Mouse (Mus musculus): ENCODE data around the gene Igsf21. TPM values are rescaled to one million over a fixed set of nuclear protein-coding genes. Genes with fewer than 3 reads are reported as not detected.

The Igsf21 gene
- polyA plus RNA-seq, 1 experiment, result 9.2 TPM

DNA sequence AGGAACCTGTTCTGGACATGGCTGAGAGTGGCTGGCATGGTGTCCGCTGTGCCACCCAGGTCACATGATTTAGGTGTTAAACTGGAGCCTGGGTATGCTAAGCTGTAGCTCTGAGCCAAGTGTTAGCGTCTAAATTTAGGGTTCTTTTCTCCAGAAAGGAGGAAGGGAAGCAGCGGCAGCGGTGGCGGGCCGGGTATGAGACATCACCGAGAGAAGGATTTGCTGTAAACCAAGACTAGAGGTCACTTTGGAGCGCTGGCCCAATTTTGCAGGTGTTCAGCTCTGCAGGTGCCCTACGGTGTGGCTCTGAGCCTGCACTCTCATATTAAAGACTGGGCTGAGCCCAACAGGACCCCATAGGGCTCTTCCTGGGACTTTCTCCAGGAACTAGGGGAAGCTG, 57.0 kb downstream of the Igsf21 start:
- no peak overlapping the region for H3K4me3 ChIP-seq (ENCODE audit: insufficient read depth, low read depth, low read length)
- no peaks in the 10 kb centered on the region for H3K4me1 ChIP-seq (ENCODE audit: control insufficient read depth, insufficient read depth, insufficient read length, low read length)
- no peak overlapping the region for H3K27ac ChIP-seq (replicated peaks; ENCODE audit: low read depth, low read length)

DNA sequence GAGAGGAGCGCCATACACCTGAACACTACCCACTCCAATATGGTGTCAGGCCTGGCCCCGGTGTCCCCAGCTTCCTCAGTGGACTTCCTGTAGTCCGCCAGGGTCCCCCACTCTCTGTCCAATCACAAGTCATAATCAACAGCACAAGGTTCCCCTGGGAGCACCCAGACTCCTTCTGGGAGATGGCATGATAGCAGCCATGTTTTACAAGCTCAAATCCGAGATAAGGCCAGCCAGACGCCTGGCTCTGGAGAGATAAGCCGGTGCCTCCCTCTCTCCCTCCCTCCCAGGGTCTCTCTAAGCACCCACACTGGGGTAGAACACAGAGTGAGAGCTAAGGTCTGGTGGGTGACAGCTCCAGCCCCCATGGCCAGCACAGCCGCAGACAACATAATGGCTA, 58.0 kb downstream of the Igsf21 start:
- Histone ChIP-seq H3K4me3 (ENCODE audit: insufficient read depth, low read depth, low read length) (no peak overlapping the region), H3K27ac (replicated peaks; ENCODE audit: low read depth, low read length) (no peak overlapping the region)

DNA sequence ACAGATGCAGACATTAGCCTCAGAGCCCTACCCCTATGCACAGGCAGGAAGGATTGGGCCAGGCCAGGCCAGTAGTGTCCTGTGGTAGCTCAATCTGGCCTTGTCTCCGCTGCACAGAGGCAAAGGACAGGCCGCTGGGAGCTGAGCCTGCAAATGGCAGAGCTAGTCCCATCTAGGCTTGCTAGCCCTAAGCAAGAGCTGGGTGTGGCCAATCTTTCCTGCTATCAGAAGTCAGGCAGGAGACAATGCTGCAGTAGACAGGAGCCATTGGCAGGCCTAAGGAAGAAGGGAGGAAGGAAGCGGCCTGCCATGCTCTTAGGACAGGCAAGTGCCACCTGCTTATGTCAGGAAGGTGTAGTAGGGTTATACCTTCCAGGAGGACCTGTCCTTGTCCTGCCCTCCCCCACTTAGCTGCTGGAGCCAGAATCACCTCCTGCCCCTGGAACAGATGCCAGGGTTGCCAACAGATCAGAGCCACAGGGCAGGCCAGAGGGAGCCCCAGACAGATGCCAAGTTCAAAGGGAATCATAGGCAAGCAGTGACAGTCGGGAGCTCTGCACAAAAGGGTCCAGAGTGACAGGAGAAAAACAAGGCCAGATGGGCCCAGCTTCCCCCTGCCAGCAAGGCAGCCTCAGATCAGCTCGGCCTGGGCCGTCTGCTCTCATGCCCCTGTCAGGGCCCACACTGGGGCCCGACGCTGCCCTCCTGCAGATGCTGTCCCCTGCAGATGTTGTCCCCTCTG, 59.0 kb downstream of the Igsf21 start:
- no peak overlapping the region for H3K27ac ChIP-seq (replicated peaks; ENCODE audit: low read depth, low read length)
- H3K4me3 ChIP-seq (ENCODE audit: insufficient read depth, low read depth, low read length), result no peak overlapping the region
- H3K4me1 ChIP-seq (ENCODE audit: control insufficient read depth, insufficient read depth, insufficient read length, low read length), result no peaks in the 10 kb centered on the region

More for the DNA sequence above, 58.0 kb downstream of the Igsf21 start:
- no peaks in the 10 kb centered on the region for H3K4me1 ChIP-seq (ENCODE audit: control insufficient read depth, insufficient read depth, insufficient read length, low read length)

DNA sequence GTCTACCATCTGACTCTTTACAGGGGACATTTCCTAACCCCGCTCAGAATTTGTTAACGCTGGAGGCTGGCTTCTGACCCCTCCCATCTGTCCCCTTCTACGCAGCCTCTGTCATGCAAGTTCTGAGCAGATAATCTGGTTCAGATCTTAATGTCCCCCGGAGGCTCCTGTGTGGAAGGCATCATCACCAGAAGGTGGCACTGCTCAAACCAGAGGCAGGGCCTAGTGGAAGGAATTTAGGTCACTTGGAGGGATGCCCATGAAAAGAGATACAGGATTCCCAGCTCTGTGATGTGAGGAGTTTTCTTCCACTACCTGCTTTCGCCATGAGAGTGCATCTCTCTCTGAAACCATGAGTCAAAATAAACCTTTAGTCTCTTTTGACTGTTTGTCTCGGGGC, 67.0 kb downstream of the Igsf21 start:
- no peak overlapping the region for H3K4me3 ChIP-seq (ENCODE audit: insufficient read depth, low read depth, low read length)
- no peaks in the 10 kb centered on the region for H3K4me1 ChIP-seq (ENCODE audit: control insufficient read depth, insufficient read depth, insufficient read length, low read length)
- no peak overlapping the region for H3K27ac ChIP-seq (replicated peaks; ENCODE audit: low read depth, low read length)

DNA sequence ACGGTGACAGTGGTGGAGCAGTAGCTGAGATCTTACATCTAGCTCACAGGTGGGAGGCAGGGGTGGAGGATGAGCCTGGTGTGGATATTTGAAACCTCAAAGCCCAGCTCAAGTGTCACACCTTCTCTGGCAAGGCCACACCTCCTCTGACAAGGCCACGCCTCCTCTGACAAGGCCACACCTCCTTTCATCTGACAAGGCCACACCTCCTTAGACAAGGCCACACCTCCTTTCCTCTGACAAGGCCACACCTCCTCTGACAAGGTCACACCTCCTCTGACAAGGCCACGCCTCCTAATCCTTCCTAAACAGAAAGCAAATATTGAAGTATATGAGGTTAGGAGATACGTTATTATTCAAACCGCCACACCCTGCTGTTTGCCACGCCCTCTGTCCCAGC, 69.5 kb downstream of the Igsf21 start:
- Histone ChIP-seq H3K27ac (replicated peaks; ENCODE audit: low read depth, low read length) (no peak overlapping the region), H3K4me1 (ENCODE audit: control insufficient read depth, insufficient read depth, insufficient read length, low read length) (no peaks in the 10 kb centered on the region), H3K4me3 (ENCODE audit: insufficient read depth, low read depth, low read length) (no peak overlapping the region)

DNA sequence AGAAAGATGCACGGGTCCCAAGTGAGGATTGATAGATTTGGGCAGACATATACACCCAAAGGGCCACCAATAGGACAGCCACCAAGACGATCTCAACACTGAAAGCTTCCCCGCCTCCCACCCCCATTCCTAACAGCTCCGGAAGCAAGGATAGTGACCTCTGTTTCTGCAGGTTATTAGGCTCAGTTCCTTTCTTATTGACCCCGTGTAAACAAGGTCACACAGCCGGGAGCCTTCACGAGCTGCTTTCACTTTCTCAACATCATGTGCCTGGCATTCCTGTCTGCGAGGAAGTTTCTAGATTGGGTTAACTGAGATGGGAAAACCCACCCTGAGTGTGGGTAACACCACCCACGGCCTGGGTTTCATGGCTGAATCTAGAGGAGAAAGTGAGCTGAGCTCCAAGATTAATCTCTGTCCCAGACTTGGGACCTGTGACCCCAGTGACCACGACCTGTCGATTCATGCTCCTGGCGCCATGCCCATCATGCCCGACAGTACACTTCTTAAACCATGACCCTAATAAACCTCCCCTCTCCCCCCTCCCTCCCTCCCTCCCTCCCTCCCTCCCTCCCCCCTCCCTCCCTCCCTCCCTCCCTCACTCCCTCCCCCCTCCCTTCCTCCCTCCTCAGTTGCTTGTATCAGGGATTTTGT, 72.7 kb downstream of the Igsf21 start:
- Histone ChIP-seq H3K4me1 (ENCODE audit: control insufficient read depth, insufficient read depth, insufficient read length, low read length) (no peaks in the 10 kb centered on the region), H3K4me3 (ENCODE audit: insufficient read depth, low read depth, low read length) (0 out of 2 replicates have a peak overlapping the region, but pooled peaks have one; percentile 9), H3K27ac (replicated peaks; ENCODE audit: low read depth, low read length) (no peak overlapping the region)

DNA sequence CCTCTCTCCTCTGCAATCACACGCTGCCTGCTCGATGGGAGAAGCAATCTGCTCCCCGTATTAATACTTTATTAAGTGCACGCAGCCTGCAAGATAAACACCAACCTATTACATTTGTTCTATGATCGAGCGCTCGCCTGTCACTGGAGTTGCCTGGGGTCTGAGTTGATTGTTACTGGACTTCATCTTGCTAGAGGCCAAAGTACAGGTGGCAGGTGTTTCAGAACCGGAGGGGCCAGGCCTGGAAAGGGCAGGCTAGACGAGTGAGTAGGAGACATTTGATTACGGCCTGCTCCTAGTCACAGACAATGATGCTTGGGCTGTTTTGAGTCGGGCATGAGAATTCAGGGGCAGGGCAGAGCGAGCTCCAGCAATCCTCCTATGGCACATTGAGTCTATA, 73.5 kb downstream of the Igsf21 start:
- Histone ChIP-seq H3K4me3 (ENCODE audit: insufficient read depth, low read depth, low read length) (no peak overlapping the region), H3K4me1 (ENCODE audit: control insufficient read depth, insufficient read depth, insufficient read length, low read length) (no peaks in the 10 kb centered on the region), H3K27ac (replicated peaks; ENCODE audit: low read depth, low read length) (no peak overlapping the region)

DNA sequence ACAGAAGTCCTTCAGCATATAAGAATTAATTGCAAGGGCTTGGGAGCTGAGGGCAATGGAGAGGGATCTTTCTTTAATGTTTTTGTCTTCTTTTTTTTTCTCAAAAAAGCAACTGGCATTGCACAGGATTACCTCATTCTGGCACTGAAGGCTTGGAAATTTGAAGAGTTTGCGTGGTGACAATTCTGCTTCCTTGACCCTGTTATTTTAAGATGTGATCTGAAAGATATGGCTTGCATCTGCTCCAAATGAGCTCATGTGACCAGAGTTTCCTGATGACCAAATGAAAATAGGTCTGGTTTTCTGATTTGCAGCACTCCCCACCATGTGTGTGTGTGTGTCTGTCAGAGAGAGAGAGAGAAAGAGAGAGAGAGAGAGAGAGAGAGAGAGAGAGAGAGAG, 74.7 kb downstream of the Igsf21 start:
- H3K4me1 ChIP-seq (ENCODE audit: control insufficient read depth, insufficient read depth, insufficient read length, low read length), result no peaks in the 10 kb centered on the region
- H3K27ac ChIP-seq (replicated peaks; ENCODE audit: low read depth, low read length), result no peak overlapping the region
- no peak overlapping the region for H3K4me3 ChIP-seq (ENCODE audit: insufficient read depth, low read depth, low read length)

DNA sequence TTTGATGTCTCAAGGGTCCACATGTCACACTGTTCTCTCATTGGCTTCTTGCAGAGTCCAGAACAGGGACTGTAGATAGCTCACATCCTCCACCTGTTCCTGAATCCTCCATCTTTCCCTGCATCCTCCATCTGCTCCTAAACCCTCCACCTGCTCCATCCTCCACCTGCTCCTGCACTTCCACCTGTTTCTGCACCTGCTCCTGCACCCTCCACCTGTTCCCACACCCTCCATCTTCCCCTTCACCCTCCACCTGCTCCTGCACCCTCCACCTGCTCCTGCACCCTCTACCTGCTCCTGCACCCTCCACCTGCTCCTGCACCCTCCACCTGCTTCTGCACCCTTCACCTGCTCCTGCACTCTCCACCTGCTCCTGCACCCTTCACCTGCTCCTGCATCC, 75.4 kb downstream of the Igsf21 start:
- H3K4me3 ChIP-seq (ENCODE audit: insufficient read depth, low read depth, low read length), result no peak overlapping the region
- H3K4me1 ChIP-seq (ENCODE audit: control insufficient read depth, insufficient read depth, insufficient read length, low read length), result no peaks in the 10 kb centered on the region
- no peak overlapping the region for H3K27ac ChIP-seq (replicated peaks; ENCODE audit: low read depth, low read length)

DNA sequence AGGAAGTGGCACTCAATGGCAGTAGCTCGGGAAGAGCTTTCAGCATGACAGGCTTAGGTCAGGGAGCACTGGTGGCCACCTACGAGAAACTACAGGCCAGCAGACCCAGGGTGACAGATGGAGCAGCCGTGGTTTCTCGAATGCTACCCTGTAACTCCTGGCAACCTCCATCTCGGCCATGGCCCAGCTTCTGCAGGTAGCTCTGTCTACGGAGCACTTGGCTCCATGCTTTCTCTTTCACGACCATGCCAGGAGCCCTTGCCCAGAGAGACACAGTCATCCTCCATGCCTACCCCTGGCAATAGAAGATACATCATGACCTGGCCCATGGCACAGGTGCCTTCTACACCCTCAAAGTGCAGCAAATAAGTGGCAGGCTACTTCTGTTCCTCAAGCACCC, 80.7 kb downstream of the Igsf21 start:
- Histone ChIP-seq H3K4me1 (ENCODE audit: control insufficient read depth, insufficient read depth, insufficient read length, low read length) (no peaks in the 10 kb centered on the region), H3K27ac (replicated peaks; ENCODE audit: low read depth, low read length) (no peak overlapping the region), H3K4me3 (ENCODE audit: insufficient read depth, low read depth, low read length) (no peak overlapping the region)

DNA sequence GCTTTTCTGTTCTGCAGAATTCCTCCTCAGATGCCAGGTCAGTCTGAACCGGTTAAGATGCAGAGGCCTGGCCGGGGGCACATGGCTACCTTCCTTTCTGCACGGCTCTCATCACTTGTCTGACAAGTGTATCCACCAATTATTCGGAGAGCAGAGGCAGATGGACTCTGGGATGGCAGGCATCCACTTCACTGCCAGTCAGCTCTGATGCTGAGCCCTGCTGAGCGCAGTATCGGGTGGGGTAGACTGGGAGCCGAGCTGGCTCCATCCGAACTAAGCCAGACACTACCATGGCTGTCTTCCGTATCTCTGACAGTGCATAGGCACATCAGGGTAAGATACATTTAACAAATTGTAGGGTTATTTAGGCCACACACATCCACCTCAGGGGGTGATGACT, 81.9 kb downstream of the Igsf21 start:
- Histone ChIP-seq H3K4me1 (ENCODE audit: control insufficient read depth, insufficient read depth, insufficient read length, low read length) (no peaks in the 10 kb centered on the region), H3K4me3 (ENCODE audit: insufficient read depth, low read depth, low read length) (no peak overlapping the region)

DNA sequence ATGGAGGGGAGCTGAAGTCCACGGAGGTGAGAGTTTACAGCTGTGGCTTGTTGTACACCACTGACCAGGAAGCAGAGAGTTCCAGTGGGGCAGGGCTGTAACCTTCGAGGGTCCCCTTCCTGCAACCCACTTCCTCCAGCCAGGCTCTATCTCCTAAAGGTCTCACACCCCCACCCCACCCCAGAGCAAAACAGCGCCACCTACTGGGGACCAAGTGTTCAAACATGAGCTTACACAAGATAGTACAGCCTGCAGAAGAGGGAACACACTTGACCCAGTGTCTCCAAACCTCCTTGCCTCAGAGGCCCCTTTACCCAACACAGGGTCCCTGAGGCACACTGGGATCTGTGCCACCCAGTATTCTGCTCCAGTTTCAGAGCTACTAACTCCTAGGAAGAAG, 87.0 kb downstream of the Igsf21 start:
- no peak overlapping the region for H3K4me3 ChIP-seq (ENCODE audit: insufficient read depth, low read depth, low read length)
- H3K4me1 ChIP-seq (ENCODE audit: control insufficient read depth, insufficient read depth, insufficient read length, low read length), result no peaks in the 10 kb centered on the region
- H3K27ac ChIP-seq (replicated peaks; ENCODE audit: low read depth, low read length), result no peak overlapping the region

More for the DNA sequence above, 81.9 kb downstream of the Igsf21 start:
- no peak overlapping the region for H3K27ac ChIP-seq (replicated peaks; ENCODE audit: low read depth, low read length)

DNA sequence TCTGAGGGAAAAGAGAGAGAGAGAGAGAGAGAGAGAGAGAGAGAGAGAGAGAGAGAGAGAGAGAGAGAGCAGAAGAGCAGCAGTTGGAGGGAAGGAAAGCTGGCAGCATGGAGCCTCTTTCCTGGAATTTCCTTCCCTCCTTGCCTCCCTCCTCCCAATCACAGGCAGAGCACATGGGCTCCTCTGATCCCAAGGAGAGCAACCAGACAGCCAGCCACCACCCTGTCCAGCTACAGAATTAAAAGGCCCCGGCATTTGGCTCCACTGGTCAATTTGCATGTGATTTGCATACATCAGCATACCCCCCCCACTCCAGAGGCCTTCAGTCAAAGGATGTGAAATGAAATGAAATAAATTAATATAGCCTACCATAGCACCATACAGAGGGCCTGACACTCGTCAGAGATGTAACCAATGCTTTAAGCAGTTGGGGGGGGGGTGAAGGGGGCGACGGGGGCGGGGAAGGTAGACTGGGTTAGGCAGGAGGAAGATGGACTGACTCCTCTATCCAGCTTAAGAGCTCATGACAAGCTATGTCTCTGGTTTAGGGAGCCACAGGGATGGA, 91.6 kb downstream of the Igsf21 start:
- no peak overlapping the region for H3K4me3 ChIP-seq (ENCODE audit: insufficient read depth, low read depth, low read length)
- no peaks in the 10 kb centered on the region for H3K4me1 ChIP-seq (ENCODE audit: control insufficient read depth, insufficient read depth, insufficient read length, low read length)
- H3K27ac ChIP-seq (replicated peaks; ENCODE audit: low read depth, low read length), result no peak overlapping the region

DNA sequence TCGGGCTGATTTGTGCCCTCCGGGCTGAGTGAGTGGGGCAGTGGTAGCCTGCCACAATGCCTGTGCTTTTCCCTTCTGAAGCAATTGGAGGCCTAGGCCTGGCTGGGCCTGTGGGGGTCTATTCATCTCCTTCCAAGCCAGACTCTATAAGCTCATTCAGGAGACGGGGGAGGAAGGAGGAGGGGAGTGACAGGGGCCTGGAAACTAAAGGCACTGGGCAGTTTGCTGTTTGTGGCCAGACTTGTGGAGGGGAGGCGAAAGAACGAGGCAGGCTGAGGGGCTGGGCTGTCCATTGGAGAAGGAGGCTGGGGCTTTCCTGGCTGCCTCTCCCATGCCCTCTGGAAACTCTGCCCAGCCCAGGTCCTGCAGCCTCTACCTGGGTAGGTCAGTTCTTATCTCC, 92.1 kb downstream of the Igsf21 start:
- Histone ChIP-seq H3K27ac (replicated peaks; ENCODE audit: low read depth, low read length) (no peak overlapping the region), H3K4me3 (ENCODE audit: insufficient read depth, low read depth, low read length) (no peak overlapping the region), H3K4me1 (ENCODE audit: control insufficient read depth, insufficient read depth, insufficient read length, low read length) (no peaks in the 10 kb centered on the region)

DNA sequence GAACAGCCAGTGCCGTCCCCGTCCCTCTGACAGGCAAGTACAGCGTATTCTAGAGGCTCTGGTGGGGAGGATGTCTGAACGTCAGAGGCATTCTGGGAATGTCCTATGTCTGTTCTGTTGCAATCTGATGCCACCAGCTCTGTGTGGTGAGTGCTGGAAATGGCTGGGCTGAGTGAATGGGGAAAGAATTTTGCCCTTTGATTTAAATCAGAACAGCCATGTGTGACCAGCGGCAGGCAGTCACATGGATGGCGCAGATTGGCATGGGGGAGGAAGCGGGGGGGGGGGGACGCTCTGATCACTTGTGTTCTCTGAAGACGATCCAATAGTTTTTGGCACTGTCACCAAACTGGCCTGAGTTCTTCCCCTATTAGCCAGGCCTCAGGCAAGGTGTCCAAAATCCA, 92.9 kb downstream of the Igsf21 start:
- no peak overlapping the region for H3K4me3 ChIP-seq (ENCODE audit: insufficient read depth, low read depth, low read length)
- H3K27ac ChIP-seq (replicated peaks; ENCODE audit: low read depth, low read length), result no peak overlapping the region
- no peaks in the 10 kb centered on the region for H3K4me1 ChIP-seq (ENCODE audit: control insufficient read depth, insufficient read depth, insufficient read length, low read length)

DNA sequence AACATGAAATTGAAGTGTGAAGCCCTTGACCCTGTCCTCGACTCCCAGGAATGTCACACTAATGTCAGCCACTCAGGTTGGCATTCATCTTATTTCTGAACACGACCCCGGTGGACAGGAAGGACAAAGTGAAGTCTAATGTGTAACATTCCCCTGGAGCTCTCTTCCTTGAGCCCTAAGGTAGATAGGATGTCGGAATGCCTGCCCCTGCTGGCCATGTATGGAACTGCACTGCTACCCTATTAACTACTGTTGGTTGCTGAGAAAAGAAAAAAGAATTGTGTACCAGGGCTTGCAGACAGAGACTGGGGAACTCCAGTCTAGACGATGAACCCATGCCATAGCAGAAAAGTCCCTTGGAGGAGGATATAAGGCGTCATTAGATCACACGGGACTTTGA, 93.5 kb downstream of the Igsf21 start:
- Histone ChIP-seq H3K4me3 (ENCODE audit: insufficient read depth, low read depth, low read length) (no peak overlapping the region), H3K4me1 (ENCODE audit: control insufficient read depth, insufficient read depth, insufficient read length, low read length) (no peaks in the 10 kb centered on the region), H3K27ac (replicated peaks; ENCODE audit: low read depth, low read length) (no peak overlapping the region)
